Mouse (Mus musculus) midbrain, embryonic 11.5 days (tissue): ENCODE results near the gene Il1a. TPM values are rescaled to one million over a fixed set of nuclear protein-coding genes. Genes with fewer than 3 reads are reported as not detected.

Source experiments
- ATAC-seq: fragments of 200-750 bp; cut with Nextera tagmentation; 2 replicates; pipeline ENCODE4 v1.8.0; 2017; ENCODE audit warnings: moderate TSS enrichment, moderate library complexity; ENCODE audit not compliant: low FRiP score
- DNase-seq: peaks from one replicate; pipeline ENCODE4 v3.0.0; 2015; ENCODE audit warnings: low spot score; ENCODE audit errors: missing footprints
- H3K27ac ChIP-seq: fragments of 300-500 bp; sonication (generic); 2 replicates; pipeline ENCODE4 v1.5.1; 2014; ENCODE audit warnings: low read depth, low read length
- H3K27me3 ChIP-seq: fragments of 300-500 bp; sonication (generic); 2 replicates; pipeline ENCODE4 v1.6.1; 2014; ENCODE audit warnings: mild to moderate bottlenecking, low read length, moderate library complexity, mixed read lengths; ENCODE audit not compliant: control insufficient read depth, insufficient read depth
- H3K36me3 ChIP-seq: fragments of 300-500 bp; sonication (generic); 2 replicates; pipeline ENCODE4 v1.6.1; 2014; ENCODE audit warnings: mild to moderate bottlenecking, low read length, moderate library complexity, mixed read lengths; ENCODE audit not compliant: control insufficient read depth, insufficient read depth
- H3K4me1 ChIP-seq: fragments of 300-500 bp; sonication (generic); 2 replicates; pipeline ENCODE4 v1.6.1; 2014; ENCODE audit warnings: low read length; ENCODE audit not compliant: control insufficient read depth, insufficient read depth
- H3K4me2 ChIP-seq: fragments of 300-500 bp; sonication (generic); 2 replicates; pipeline ENCODE4 v1.6.1; 2014; ENCODE audit warnings: mild to moderate bottlenecking, moderate library complexity
- H3K4me3 ChIP-seq: fragments of 300-500 bp; sonication (generic); 2 replicates; pipeline ENCODE4 v1.5.1; 2014; ENCODE audit warnings: low read depth, low read length
- H3K9ac ChIP-seq: fragments of 300-500 bp; sonication (generic); 2 replicates; pipeline ENCODE4 v1.6.1; 2014; ENCODE audit warnings: low read length
- H3K9me3 ChIP-seq: fragments of 300-500 bp; sonication (generic); 2 replicates; pipeline ENCODE4 v1.6.1; 2016; ENCODE audit warnings: low read length; ENCODE audit not compliant: control insufficient read depth
- WGBS: fragments of 180-500 bp; shearing (Covaris S2); extraction: QIAGEN DNeasy Blood & Tissue Kit; methylation state at CpG from one replicate; pipeline ENCODE4 v1.1.7; 2014; 5-methylcytosine and 5-hydroxymethylcytosine counted together
- polyA plus RNA-seq: library from polyadenylated mRNA; unstranded; fragments of >200 nt; fragmentation: Nextera tagmentation; extraction: Ambion mirVana; gene quantifications from 2 replicates; pipeline ENCODE4 v1.2.1, GENCODE M21; 2014

Il1a gene
- polyA plus RNA-seq, 1 experiment from 2014 or later, result not detected

DNA sequence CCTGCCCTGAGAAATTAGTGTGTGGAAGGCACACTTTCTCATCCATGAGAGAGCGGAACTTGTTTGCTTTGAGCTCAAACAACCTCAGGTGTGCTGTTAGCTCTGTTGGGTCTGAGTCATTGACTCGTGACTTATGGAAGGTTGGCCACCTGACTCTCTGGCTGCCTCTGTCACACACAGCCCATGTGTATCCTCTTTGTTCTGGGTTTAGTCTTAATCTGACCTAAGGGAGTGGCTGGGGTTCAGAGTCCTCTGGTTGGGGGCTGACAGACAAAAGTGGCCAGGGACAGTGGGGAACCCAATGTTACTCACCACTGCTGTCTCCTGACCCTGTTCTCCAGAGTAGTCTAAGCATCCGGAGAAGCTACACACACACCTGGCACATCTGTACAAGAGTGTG lies 51.7 kb downstream of the Il1a start:
- Histone ChIP-seq H3K27ac (no peak overlapping the region), H3K4me1 (no peaks in the 10 kb centered on the region), H3K4me3 (no peak overlapping the region), H3K4me2 (no peak overlapping the region), H3K9ac (no peak overlapping the region), H3K9me3 (no peaks in the 10 kb centered on the region), H3K27me3 (no peaks in the 10 kb centered on the region; the same call in 1 of the 2 replicates), H3K36me3 (no peaks in the 10 kb centered on the region)
- ATAC-seq (no peak), DNase-seq (no peak)
- 87% methylated on average over 3 of the region's 3 CpGs for WGBS

GRCm38 (mm10) chr2:129256006-129256405 lies 53.8 kb downstream of the Il1a start:
- no peaks in the 10 kb centered on the region; the same call in 1 of the 2 replicates for H3K27me3 ChIP-seq
- H3K4me1 ChIP-seq, result no peaks in the 10 kb centered on the region
- ATAC-seq, result no peak
- H3K36me3 ChIP-seq, result no peaks in the 10 kb centered on the region
- no peak for DNase-seq
- WGBS, result 74% methylated on average over 4 of the region's 4 CpGs
- H3K9me3 ChIP-seq, result no peaks in the 10 kb centered on the region
- no peak overlapping the region for H3K27ac ChIP-seq
- no peak overlapping the region for H3K9ac ChIP-seq
- no peak overlapping the region for H3K4me2 ChIP-seq
- no peak overlapping the region for H3K4me3 ChIP-seq

GRCm38 (mm10) chr2:129254076-129254475 lies 55.7 kb downstream of the Il1a start:
- no peaks in the 10 kb centered on the region for H3K9me3 ChIP-seq
- H3K27me3 ChIP-seq, result no peaks in the 10 kb centered on the region; the same call in 1 of the 2 replicates
- no peak overlapping the region for H3K9ac ChIP-seq
- 76% methylated on average over 2 of the region's 2 CpGs for WGBS
- H3K4me1 ChIP-seq, result no peaks in the 10 kb centered on the region
- no peak overlapping the region for H3K27ac ChIP-seq
- DNase-seq (no peak), ATAC-seq (no peak)
- H3K36me3 ChIP-seq, result no peaks in the 10 kb centered on the region
- H3K4me2 ChIP-seq, result no peak overlapping the region
- no peak overlapping the region for H3K4me3 ChIP-seq

DNA sequence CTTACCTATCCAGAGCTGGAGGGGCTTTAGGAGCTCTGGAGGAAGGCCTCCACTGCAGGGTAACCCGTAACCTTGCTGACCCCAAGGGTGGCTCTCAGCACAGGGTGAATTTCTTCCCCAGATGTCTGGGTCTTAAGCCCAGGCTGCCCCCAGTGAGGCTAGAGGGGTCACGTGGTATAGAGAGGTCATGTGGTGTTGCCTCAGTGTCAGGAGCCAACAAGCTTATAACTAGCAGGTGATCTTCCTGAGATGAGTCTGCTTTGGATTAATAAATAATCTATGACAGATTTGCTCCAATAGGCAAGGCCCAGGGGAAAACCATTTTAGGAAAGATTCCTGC lies 56.2 kb downstream of the Il1a start:
- Histone ChIP-seq H3K36me3 (no peaks in the 10 kb centered on the region), H3K4me3 (no peak overlapping the region), H3K9ac (no peak overlapping the region), H3K27ac (no peak overlapping the region), H3K27me3 (no peaks in the 10 kb centered on the region; the same call in 1 of the 2 replicates), H3K4me2 (no peak overlapping the region), H3K4me1 (no peaks in the 10 kb centered on the region), H3K9me3 (no peaks in the 10 kb centered on the region)
- DNase-seq, result no peak
- 64% methylated on average over 2 of the region's 2 CpGs for WGBS
- ATAC-seq, result no peak

DNA sequence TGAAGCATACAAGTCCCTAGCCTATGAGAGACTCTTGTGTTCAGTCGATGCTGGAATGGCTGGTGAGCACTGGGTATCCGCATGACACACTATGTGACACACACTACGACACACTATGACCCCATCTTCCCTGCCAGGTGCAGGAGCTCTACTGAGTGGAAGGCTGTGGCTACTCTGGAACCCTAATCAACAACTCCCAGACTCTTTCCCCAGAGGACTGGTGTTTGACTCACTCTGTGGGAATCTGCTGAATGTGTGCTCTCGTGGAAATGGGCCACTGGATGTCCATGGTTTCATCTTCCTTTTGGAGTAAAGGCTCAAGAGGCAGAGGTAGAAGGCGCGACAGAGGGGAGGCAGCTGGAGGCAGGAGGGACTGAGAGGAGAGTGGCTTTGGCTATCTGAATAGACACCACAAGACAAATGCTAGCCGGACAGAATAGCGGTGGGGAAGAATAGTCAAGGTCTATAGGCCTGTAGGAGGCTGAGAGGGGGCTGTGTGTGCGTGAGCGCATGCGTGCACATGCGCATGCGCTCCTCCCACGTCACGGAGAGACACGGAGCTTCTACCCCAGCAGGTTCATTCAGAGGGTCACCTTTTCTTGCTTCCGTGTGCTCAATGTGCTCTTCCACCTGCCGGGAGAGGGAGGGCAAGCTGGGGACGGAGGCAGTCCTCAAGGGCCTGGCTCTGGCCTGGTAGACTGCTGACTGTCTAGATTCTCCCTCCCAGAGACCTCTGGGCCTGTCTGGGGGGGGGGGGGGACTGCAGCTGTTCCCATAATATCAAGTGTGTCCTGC lies 56.7 kb downstream of the Il1a start:
- Histone ChIP-seq H3K9ac (no peak overlapping the region), H3K4me2 (no peak overlapping the region), H3K4me1 (no peaks in the 10 kb centered on the region), H3K27me3 (no peaks in the 10 kb centered on the region; the same call in 1 of the 2 replicates), H3K4me3 (no peak overlapping the region), H3K27ac (no peak overlapping the region), H3K9me3 (no peaks in the 10 kb centered on the region), H3K36me3 (no peaks in the 10 kb centered on the region)
- DNase-seq, result peak; percentile 61
- ATAC-seq, result no peak
- 91% methylated on average over 19 of the region's 19 CpGs for WGBS

Other genes starting within 250 kb of the Il1a start
- 10.2 and 11.5 TPM in 2 replicates for gene Ttl, start 244.0 kb downstream of the Il1a start, polyA plus RNA-seq
- 16.0 and 18.4 TPM in 2 replicates for gene Polr1b, start 209.0 kb downstream of the Il1a start, polyA plus RNA-seq
- 26.2 and 27.2 TPM in 2 replicates for gene Chchd5, start 180.3 kb downstream of the Il1a start, polyA plus RNA-seq
- 53.3 and 62.5 TPM in 2 replicates for gene Slc20a1, start 111.2 kb downstream of the Il1a start, polyA plus RNA-seq
- 92.0 and 96.9 TPM in 2 replicates for gene Ckap2l, start 12.8 kb downstream of the Il1a start, polyA plus RNA-seq
- gene Il1b, start 61.2 kb upstream of the Il1a start, polyA plus RNA-seq, result 0.11 TPM in 1 of 2 replicates, not detected in the other
- 0.10 TPM in 1 of 2 replicates, not detected in the other for gene F830045P16Rik, start 226.6 kb upstream of the Il1a start, polyA plus RNA-seq